Mouse (Mus musculus) cortical plate, adult 2 months (tissue): ENCODE results near the gene Clec3a.

Experiments used
- CTCF ChIP-seq: fragments of 200-500 bp; IDR thresholded peaks from 2 replicates; pipeline ENCODE4 v1.5.1; 2011; ENCODE audit warnings: mild to moderate bottlenecking, control low read depth, low read length; ENCODE audit not compliant: insufficient read depth; ENCODE audit errors: extremely low read depth
- POLR2A ChIP-seq: fragments of 200-500 bp; IDR thresholded peaks from 2 replicates; pipeline ENCODE4 v1.6.1; 2011; ENCODE audit warnings: mild to moderate bottlenecking, low read length, control low read depth; ENCODE audit not compliant: insufficient read depth; ENCODE audit errors: extremely low read depth

- TF ChIP-seq POLR2A = no peak
- TF ChIP-seq CTCF = no peak
Observed at GRCm38 (mm10) chr8:114469208-114469590, 51.3 kb downstream of the Clec3a start.
